Mouse (Mus musculus): ENCODE measurements around the gene Gm21954.

Gm21954 gene

DNA sequence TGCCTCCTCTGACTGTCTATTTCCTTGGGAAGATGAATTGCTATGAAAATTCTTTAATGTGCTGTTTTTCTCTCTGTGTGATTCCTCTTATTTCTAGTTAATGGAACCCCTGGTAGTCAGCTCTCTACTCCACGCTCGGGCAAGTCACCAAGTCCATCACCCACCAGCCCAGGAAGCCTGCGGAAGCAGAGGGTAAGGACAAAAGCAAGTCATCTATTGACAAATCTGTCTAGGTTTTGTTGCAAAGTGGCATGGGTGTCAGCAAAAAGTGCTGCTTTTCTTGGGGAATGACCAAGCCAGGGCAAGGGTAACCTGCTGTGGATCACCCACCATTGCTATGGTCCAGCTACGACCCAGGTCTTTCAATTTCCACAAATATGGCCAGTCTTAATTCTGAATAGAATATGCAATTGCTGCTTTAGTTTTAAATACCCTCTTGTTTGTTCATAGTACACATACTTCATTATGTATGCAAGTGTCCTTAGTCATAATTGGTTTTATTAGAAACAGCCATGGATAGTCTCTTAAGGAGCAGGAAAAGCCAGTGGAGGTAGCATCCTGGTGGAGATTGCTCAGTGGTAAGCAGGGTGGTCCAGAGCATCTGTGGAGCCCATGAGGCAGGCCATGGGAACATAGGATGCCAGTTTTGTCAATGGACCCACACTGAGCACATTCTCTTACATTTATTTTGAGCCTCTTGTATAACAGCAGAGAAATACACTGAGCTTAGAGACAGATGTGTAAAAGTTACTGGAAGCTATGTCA is 8.9 kb downstream of the Gm21954 start:
- DNase-seq (ENCODE audit: low spot score in 2 of 2): no peak

DNA sequence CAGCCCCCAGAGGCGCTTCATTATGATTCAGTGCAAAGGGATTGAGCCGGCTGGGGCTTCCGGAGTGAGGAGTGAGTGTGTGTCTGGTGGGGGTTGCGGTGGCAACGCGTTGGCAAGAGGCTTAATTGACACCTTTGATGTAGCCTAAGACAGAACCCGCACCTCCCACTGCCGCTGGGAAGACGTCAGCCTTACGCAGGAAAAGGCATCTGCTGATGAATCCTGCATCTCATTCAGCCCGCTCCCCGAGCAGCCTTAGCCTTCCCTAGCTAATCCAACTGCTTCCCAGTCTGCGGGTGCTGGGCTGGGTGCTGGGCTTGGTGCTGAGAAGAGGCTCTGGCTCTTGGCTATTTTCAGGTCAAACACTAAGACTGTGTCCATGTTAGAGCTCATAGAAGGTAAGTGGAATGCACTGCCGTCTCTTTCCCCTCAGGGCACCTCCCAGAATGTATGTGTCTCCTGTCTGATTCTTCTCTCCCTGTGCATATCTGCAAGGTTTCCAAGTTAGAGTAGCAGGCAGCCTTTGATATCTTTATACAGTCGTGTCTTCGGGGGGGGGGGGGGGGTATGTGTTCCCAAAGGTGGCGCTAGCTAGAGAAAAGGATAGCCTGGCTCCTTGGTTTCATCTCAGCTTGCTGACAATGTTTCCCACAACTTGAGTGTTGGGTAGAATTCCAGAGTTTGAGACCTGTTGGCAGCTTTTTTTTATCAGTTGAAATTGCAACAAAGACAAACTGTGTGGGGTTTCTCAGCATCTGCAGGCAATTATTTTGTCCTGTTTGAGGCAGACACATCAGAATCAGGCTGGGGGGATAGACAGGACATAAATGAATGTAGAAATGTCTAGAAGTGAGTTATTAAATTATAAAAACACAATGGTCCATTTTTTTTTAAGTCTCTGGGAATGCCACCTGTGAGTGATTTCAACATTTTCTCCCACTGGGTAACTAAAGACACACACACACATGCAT is 10.0 kb downstream of the Gm21954 start:
- DNase-seq (ENCODE audit: low spot score in 2 of 2): peak; percentile 92 to 96

DNA sequence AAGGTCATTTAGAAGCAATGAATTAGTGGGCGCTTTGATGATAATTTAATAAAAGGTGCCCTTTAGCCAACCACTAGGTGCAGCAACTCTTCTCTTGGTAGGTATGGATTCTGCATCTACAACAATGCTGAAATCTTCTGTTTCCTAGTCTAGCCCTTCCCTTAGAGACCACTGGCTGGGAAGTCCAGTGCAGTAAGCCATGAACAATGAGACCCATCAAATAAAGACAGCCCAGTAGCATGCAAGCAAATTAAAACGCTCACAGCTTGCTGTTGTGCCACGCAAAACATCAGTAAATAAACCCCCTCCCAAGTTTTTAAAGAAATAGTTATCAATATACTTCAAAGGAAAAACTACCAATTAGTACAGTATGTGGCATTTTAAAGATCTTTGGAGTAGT is 10.9 kb downstream of the Gm21954 start:
- DNase-seq (ENCODE audit: low spot score in 2 of 2): no peak

GRCm38 (mm10) chr3:55452464-55452863 is 19.5 kb downstream of the Gm21954 start:
- DNase-seq (ENCODE audit: low spot score in 2 of 2): no peak

GRCm38 (mm10) chr3:55451877-55452276 is 20.1 kb downstream of the Gm21954 start:
- no peak for DNase-seq (ENCODE audit: low spot score in 2 of 2)

GRCm38 (mm10) chr3:55451035-55451434 is 21.0 kb downstream of the Gm21954 start:
- peak; percentile 54 to 77 for DNase-seq (ENCODE audit: low spot score in 2 of 2)

DNA sequence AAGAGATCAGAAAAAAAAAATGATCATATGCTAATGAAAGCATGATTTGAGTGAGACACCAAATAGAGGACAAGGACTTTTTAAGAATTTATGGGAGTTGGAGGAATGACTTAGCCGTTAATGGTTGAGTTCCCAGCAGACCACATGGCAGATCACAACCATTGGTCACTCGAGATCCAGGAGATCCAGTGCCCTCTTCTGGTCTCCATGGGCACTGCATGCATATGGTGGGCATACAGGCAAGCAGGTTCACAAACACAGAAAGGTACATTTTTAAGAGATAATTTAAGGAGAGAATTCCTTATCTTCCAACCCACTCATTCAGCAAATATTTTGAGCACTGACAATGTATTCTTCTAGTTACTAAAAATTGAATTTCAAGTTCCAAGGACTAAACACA is 22.9 kb downstream of the Gm21954 start:
- DNase-seq (ENCODE audit: low spot score in 2 of 2): no peak

- peak; percentile 84 to 92 for DNase-seq (ENCODE audit: low spot score in 2 of 2)
Observed at GRCm38 (mm10) chr3:55447486-55448460, 24.2 kb downstream of the Gm21954 start.

DNA sequence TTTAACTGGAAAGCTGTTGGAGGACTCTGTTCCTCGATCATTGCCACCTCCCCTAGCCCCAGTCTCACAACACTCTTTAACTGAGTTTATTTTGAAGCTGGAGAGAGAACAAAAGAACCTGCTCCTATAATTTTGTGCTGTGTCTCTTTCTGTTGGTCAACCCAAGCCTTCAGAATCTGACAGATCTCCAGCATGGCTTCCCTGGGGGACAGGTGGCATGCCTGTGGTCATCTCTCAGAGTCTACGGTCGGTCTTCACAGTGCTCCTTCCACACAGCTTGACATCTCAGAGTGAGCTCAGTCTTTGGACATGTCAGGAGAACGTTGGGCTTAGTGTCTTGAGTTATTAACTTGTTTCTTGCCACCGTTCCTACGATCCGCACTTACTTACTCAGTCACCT is 25.3 kb downstream of the Gm21954 start:
- DNase-seq (ENCODE audit: low spot score in 2 of 2): no peak

GRCm38 (mm10) chr3:55443725-55444124 is 28.3 kb downstream of the Gm21954 start:
- peak in 1 of 2 experiments; percentile 49 for DNase-seq (ENCODE audit: low spot score in 2 of 2)

- no peak for DNase-seq (ENCODE audit: low spot score in 2 of 2)
Observed at GRCm38 (mm10) chr3:55443271-55443670, 28.7 kb downstream of the Gm21954 start.

DNA sequence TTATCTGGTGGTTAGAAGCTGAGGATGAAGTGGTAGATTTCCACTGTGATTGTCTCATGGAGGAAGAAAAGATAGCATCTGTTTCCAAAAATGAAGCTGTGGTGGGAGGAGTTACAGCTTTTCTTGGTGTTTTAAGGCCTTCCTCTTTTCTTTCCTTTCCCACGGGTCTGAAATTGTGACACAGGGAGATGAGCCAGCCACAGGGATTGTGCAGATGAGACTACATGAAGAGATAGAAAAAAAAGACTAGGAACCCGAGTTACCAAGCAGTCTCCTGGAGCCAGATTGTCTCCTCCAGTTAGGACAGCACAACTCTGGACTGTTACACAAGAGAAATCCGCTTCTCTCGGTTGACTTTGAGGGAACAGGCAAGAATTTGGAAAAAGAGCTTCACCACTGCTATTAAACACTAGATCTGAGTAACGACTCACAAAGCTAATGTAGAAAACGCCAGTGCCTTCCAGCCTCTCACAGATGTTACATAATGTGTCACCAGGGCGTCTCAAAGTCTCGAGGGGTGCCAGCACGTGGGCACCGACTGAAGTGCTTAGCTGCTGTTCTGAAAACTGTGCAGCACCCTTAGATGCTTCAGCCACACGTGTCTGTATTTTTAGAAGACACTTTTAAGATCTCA is 29.9 kb downstream of the Gm21954 start:
- DNase-seq (ENCODE audit: low spot score in 2 of 2): peak; percentile 68 to 72

DNA sequence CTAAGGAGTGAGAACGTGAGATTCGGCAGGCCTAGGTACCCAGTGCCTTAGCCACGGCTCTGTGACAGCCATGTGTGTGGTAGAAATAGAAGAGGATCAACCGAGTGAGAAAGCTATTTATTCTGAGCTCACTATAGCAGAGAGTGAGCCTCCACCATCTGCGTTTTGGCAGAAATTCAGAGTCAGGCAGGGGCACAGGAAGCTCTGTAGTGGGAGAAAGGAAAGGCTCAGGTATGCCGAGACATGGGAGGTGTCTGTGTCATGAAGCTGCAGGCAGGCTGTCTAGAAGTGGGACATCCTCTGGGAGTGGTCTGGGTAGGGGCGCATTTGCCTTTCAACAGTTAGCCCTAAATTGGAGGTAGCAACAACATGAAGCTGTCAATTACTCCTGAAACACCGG is 31.7 kb downstream of the Gm21954 start:
- DNase-seq (ENCODE audit: low spot score in 2 of 2): peak in 1 of 2 experiments; percentile 73

DNA sequence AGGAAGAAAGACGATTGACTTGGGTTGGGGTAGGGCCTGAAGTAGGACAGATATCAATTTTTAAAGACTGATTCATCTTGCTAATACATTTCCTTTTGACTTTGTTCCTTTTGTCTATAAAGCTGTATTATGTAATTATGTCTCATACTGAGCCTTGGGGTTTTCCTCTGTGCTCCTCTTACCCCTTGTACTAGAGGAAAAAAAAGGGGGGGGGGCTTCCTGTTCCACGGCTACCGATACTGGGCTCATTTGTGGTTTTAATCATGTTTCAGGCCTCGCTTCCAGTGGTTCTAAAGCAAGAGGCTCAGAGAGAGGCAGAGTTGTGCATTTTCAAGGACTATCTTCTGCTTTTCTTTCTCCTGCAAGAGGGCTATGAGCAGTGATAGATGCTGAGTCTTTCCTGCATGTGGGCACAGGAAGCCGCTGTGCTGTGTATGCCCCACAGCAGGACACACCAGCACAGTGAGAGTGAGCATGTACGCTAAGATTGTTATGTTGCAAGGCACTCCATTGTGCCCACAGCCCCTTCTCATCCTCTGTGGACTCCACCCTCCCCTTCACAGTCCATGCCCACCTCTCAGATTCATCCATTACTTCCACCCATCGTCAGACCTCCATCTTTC is 33.1 kb downstream of the Gm21954 start:
- no peak for DNase-seq (ENCODE audit: low spot score in 2 of 2)

- no peak for DNase-seq (ENCODE audit: low spot score in 2 of 2)
Observed at GRCm38 (mm10) chr3:55434276-55434675, 37.7 kb downstream of the Gm21954 start.

DNA sequence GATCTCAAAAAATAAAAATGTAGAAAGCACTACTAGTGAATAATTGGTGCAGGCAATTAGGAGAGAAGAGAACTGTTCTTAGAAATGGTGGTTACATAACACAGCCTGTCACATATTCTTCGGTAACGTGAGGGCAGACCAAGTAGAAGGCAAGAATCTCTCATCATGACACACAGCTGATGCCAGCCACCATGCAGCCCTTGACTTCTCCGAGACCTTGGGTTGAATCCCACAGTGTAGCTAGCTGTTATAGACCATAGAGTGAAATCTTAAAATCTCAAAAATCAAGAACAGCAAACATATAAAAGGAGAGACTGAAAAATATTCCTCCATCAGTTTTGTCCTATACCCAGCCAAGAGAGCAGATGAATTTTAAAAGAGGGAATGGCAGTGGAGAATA is 40.8 kb downstream of the Gm21954 start:
- DNase-seq (ENCODE audit: low spot score in 2 of 2): no peak

- DNase-seq (ENCODE audit: low spot score in 2 of 2): no peak
Observed at GRCm38 (mm10) chr3:55430022-55430549, 41.9 kb downstream of the Gm21954 start.

DNA sequence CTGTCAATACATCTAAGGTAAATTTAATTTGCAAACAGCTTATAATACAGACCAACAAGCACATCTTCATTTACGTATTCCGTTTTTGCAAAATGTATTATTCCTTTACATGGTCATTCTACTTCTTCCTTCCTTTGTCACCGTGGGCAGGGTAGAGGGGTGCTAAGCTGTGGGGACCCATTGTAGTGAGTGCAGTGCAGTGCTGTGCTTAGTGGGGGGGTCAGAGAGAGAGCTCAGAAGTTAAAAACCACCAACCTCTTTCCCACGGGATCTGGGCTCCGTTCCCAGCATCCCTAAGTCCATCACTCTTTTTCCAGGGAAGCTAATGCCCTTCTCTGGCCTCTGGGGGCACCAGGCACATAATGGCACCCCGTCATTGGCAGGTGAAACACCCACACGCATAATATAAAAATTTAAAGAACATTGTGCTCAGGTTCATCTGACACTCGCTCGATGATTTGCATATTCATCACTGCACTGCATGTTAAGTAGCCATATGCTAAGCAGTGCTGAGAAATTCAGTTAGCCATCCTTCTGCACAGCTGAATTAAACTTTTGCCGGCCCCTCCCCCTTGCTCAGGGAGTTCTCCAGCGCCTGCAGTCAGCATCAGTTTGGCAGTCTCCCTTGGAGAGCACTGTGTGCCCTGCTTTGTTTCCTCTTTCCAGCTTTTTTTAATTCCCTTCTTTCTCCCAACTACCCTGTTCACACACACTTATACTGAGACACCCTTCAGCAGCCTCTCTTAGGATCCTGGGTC is 48.2 kb downstream of the Gm21954 start:
- DNase-seq (ENCODE audit: low spot score in 2 of 2): peak in 1 of 2 experiments; percentile 83

DNA sequence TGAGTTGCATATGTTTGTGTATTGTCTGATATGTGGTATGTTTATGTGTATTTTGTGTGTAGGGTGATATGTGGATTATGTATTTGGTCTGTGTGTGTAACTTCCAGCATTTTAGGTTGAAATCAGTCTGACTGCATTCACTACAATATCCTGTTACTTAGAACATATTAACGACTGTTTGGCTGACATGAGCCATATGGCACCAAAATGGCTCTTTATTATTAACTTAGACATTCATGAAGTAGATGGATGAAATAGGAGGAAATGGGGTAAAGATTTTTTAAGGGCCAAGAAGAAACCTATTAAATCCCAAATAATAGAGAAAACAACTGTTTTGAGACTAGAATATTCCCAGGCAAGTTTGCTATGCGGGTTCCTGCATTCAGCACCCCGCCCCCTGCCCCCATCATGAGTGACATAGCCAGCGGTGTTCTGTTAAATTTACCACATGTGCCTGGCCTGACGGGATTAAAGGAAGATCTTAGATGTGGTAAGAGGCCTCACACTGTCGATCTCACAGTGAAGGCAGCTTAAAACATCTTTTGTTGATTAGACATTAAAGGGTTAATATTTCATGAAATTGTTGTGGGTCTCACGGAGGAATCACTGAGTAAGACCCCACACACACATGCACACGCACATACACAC is 51.5 kb downstream of the Gm21954 start:
- DNase-seq (ENCODE audit: low spot score in 2 of 2): no peak
